Mouse (Mus musculus): ENCODE measurements around the gene Tspan13. TPM values are rescaled to one million over a fixed set of nuclear protein-coding genes. Genes with fewer than 3 reads are reported as not detected.
A peak's percentile ranks its signal among the peaks of the same experiment; 100 is the strongest.

The Tspan13 gene
- polyA plus RNA-seq, 1 experiment from 2014 or later: 18.2 TPM

DNA sequence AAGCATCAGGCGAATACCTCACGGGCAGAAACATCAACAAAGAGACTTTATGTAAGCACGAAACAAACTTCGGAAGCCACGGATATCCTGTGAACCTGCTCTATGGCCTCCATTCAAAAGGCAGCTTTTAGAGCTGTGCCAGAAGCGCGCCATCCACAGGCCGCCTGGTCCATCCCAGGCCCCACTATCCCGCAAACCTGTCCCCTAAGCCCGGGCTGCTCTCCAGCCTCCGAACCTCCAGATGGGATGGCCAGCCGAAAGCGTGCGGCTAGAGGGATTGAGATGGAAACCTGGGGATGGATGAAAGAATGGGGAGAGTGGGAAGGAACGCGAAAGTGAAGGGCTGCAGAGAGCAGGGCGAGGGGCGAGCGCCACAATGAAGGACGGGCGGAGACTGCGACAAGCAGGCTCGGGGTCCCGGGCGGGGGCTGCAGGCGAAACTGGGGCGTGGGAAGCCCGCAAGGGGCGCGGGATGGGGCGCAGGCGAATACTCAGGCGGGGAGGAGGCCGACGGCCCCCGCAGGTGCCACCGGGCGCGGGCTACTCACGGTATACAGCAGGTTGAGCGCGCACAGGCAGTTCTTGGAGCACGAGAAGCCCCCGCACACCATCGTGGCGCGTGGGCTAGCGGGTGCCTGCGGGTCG, 475 bp downstream of the Tspan13 start:
- H3K36me3 ChIP-seq (ENCODE audit: inconsistent target): no peaks in the 10 kb centered on the region
- peak overlapping the region; percentile 28 for H3K4me3 ChIP-seq (ENCODE audit: inconsistent target)
- WGBS (ENCODE audit: missing documents): 3% methylated on average over 50 of the region's 50 CpGs
- no peaks in the 10 kb centered on the region for H3K79me2 ChIP-seq (ENCODE audit: inconsistent target)
- no peak overlapping the region for H3K27ac ChIP-seq

DNA sequence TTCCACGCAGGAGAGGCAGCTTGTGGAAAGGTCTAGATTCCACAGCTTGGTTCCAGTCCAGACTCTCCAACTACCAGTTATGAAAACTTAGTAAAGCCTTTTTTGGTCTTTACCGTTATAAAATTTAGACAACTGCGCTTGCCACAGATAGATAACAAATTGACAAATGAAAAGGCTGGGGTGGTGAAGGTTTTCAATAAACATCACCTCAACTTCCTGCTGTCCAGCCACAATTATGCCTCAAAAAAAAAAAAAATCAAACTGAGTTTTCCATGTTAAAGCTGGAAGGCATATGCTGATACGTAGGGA, 1.1 kb downstream of the Tspan13 start:
- 46% methylated on average over 4 of the region's 4 CpGs for WGBS (ENCODE audit: missing documents)
- Histone ChIP-seq H3K27ac (no peak overlapping the region), H3K4me3 (ENCODE audit: inconsistent target) (no peak overlapping the region), H3K79me2 (ENCODE audit: inconsistent target) (no peaks in the 10 kb centered on the region), H3K36me3 (ENCODE audit: inconsistent target) (no peaks in the 10 kb centered on the region)

GRCm38 (mm10) chr12:36040571-36041280, 1.6 kb downstream of the Tspan13 start:
- Histone ChIP-seq H3K36me3 (ENCODE audit: inconsistent target) (no peaks in the 10 kb centered on the region), H3K27ac (no peak overlapping the region), H3K79me2 (ENCODE audit: inconsistent target) (no peaks in the 10 kb centered on the region), H3K4me3 (ENCODE audit: inconsistent target) (no peak overlapping the region)
- 73% methylated on average over 10 of the region's 10 CpGs for WGBS (ENCODE audit: missing documents)

GRCm38 (mm10) chr12:36039541-36040084, 2.7 kb downstream of the Tspan13 start:
- WGBS (ENCODE audit: missing documents): 0% methylated on average over 9 of the region's 9 CpGs
- Histone ChIP-seq H3K36me3 (ENCODE audit: inconsistent target) (no peaks in the 10 kb centered on the region), H3K4me3 (ENCODE audit: inconsistent target) (peak overlapping the region; percentile 5; the same call in 1 of the 2 replicates), H3K79me2 (ENCODE audit: inconsistent target) (no peaks in the 10 kb centered on the region), H3K27ac (peak overlapping the region; percentile 65)

- Histone ChIP-seq H3K27ac (peak overlapping the region; percentile 31), H3K36me3 (ENCODE audit: inconsistent target) (no peaks in the 10 kb centered on the region), H3K4me3 (ENCODE audit: inconsistent target) (no peak overlapping the region), H3K79me2 (ENCODE audit: inconsistent target) (no peaks in the 10 kb centered on the region)
- 10% methylated on average over 10 of the region's 10 CpGs for WGBS (ENCODE audit: missing documents)
Observed at GRCm38 (mm10) chr12:36036776-36037175, 5.5 kb downstream of the Tspan13 start.

- Histone ChIP-seq H3K79me2 (ENCODE audit: inconsistent target) (no peaks in the 10 kb centered on the region), H3K36me3 (ENCODE audit: inconsistent target) (no peaks in the 10 kb centered on the region), H3K4me3 (ENCODE audit: inconsistent target) (no peak overlapping the region), H3K27ac (no peak overlapping the region; the same call in 1 of the 2 replicates)
- WGBS (ENCODE audit: missing documents): 95% methylated on average over 7 of the region's 7 CpGs
Observed at GRCm38 (mm10) chr12:36036121-36036520, 6.2 kb downstream of the Tspan13 start.

GRCm38 (mm10) chr12:36035501-36035900, 6.8 kb downstream of the Tspan13 start:
- no peak overlapping the region for H3K27ac ChIP-seq
- no peaks in the 10 kb centered on the region for H3K36me3 ChIP-seq (ENCODE audit: inconsistent target)
- H3K79me2 ChIP-seq (ENCODE audit: inconsistent target): no peaks in the 10 kb centered on the region
- H3K4me3 ChIP-seq (ENCODE audit: inconsistent target): no peak overlapping the region
- 60% methylated on average over 6 of the region's 6 CpGs for WGBS (ENCODE audit: missing documents)

DNA sequence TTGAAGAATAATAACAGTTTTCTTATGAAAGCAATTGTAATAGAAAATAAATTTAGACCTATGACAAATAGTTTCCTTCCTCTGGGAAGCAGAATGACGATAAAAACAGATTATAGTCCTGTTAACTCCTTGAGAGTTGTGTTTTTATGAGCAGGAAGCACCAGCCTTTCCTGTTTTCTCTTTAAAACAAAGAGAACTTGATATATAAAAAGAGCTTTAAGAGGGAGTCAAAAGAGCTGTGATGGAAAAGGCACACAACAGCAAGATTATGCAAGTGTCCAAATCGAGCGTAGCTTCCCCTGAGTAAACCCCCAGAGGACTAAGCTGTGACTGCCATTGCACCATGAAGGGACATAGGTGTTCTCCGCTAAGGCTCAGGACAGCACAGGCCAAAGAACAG, 9.9 kb downstream of the Tspan13 start:
- H3K36me3 ChIP-seq (ENCODE audit: inconsistent target): no peaks in the 10 kb centered on the region
- H3K4me3 ChIP-seq (ENCODE audit: inconsistent target): no peak overlapping the region
- 32% methylated on average over 4 of the region's 4 CpGs for WGBS (ENCODE audit: missing documents)
- no peaks in the 10 kb centered on the region for H3K79me2 ChIP-seq (ENCODE audit: inconsistent target)
- peak overlapping the region; percentile 32; the same call in 1 of the 2 replicates for H3K27ac ChIP-seq

DNA sequence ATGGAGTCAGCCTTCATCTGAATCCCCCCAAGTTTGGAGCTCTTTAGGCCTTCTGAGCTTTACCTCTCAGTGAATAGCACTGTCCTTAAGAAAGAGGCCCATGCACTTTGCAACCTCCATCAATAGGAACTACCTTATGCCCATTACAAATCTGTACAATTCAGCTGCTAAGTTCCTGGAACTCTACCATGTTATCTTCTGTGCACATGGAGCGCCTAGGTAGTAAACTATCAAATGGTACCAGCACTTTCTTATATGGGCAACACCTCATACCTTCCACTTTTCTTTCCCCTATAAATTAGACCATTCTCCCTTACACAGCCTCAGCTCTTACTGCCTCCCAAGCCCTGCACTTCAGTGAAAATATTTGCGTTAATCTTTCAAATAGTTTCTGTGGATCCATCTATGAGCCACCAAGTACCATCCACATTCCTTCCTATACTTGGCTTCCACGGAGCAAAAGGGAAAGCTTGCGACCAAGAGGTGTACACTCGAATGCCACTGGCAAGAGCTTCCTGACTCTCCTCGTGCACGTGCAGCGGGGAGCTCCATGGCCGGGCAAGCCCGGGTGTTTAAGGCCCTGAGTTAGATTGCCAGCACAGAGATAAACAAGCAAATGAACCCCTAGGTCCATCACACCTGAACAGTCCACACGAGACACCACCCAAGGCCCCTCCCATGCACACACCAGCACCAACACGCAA, 11.5 kb downstream of the Tspan13 start:
- Histone ChIP-seq H3K36me3 (ENCODE audit: inconsistent target) (no peaks in the 10 kb centered on the region), H3K79me2 (ENCODE audit: inconsistent target) (no peaks in the 10 kb centered on the region), H3K4me3 (ENCODE audit: inconsistent target) (no peak overlapping the region), H3K27ac (no peak overlapping the region)
- WGBS (ENCODE audit: missing documents): 90% methylated on average over 12 of the region's 12 CpGs

GRCm38 (mm10) chr12:36029687-36030086, 12.6 kb downstream of the Tspan13 start:
- Histone ChIP-seq H3K27ac (no peak overlapping the region), H3K79me2 (ENCODE audit: inconsistent target) (no peaks in the 10 kb centered on the region), H3K4me3 (ENCODE audit: inconsistent target) (no peak overlapping the region), H3K36me3 (ENCODE audit: inconsistent target) (no peaks in the 10 kb centered on the region)
- WGBS (ENCODE audit: missing documents): 48% methylated on average over 4 of the region's 6 CpGs

DNA sequence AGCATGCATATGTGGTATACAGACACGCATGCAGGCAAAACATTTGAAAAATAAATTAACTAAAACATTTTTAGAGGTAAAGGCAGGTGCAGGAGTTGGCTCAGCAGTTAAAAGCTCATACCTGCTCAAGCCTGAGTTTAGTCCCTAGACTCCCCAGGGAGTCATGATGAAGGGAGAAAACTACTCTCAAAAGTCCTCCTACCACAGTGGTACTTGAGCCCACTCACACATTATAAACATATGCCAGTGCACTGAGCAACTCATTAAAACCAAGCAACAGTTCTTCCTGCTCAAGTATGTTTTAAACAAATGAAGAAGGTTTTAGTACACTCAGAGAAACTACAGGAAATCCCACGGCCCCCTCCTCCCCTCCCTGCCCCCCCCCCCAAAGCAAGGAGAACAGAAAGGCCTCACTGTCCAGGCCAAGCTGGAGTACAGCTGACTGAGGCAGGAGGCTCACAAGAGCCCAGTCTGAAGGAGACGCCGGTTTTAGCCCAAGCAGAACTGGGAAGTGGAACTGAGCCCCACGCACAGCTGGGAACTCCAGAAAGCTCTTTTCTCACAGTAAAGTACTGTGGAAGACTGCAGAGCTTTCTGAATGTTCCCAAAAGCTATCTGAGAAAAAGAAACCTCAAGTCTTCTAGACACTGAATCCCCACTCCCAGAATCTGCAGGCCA, 13.2 kb downstream of the Tspan13 start:
- 22% methylated on average over 5 of the region's 5 CpGs for WGBS (ENCODE audit: missing documents)
- Histone ChIP-seq H3K79me2 (ENCODE audit: inconsistent target) (no peaks in the 10 kb centered on the region), H3K4me3 (ENCODE audit: inconsistent target) (no peak overlapping the region), H3K27ac (no peak overlapping the region), H3K36me3 (ENCODE audit: inconsistent target) (no peaks in the 10 kb centered on the region)

GRCm38 (mm10) chr12:36027171-36027570, 15.1 kb downstream of the Tspan13 start:
- 94% methylated on average over 2 of the region's 2 CpGs for WGBS (ENCODE audit: missing documents)
- Histone ChIP-seq H3K79me2 (ENCODE audit: inconsistent target) (no peaks in the 10 kb centered on the region), H3K36me3 (ENCODE audit: inconsistent target) (no peaks in the 10 kb centered on the region), H3K27ac (no peak overlapping the region), H3K4me3 (ENCODE audit: inconsistent target) (no peak overlapping the region)

DNA sequence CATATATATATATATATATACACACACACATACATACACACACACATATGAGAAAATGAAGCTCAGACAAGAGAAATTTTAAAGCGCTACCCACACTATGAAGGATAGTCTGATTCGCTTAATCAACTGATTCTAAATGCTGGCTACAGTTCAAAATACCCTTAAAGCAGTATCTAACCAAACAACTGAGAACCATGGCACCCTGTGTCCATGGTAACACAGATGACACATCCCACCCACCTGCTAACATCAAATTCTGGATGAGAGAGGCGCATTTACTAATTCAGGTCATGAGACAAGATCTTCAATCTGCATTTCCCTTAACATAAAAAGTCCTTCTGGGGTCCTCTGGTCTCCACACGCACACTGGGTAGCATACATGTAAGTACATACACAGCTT, 16.2 kb downstream of the Tspan13 start:
- Histone ChIP-seq H3K36me3 (ENCODE audit: inconsistent target) (no peaks in the 10 kb centered on the region), H3K27ac (no peak overlapping the region), H3K79me2 (ENCODE audit: inconsistent target) (no peaks in the 10 kb centered on the region), H3K4me3 (ENCODE audit: inconsistent target) (no peak overlapping the region)
- WGBS (ENCODE audit: missing documents): 100% methylated on average over 4 of the region's 4 CpGs

GRCm38 (mm10) chr12:36020710-36021109, 21.6 kb downstream of the Tspan13 start:
- H3K79me2 ChIP-seq (ENCODE audit: inconsistent target): no peaks in the 10 kb centered on the region

More at GRCm38 (mm10) chr12:36020710-36021109, 21.6 kb downstream of the Tspan13 start:
- H3K27ac ChIP-seq: no peak overlapping the region
- H3K4me3 ChIP-seq (ENCODE audit: inconsistent target): no peak overlapping the region
- WGBS (ENCODE audit: missing documents): 100% methylated on average over 1 of the region's 2 CpGs
- H3K36me3 ChIP-seq (ENCODE audit: inconsistent target): no peaks in the 10 kb centered on the region
